Mouse (Mus musculus): Measurements from ENCODE around the gene Pard3b. TPM values are rescaled to one million over a fixed set of nuclear protein-coding genes. Genes with fewer than 3 reads are reported as not detected.

The Pard3b gene
- polyA plus RNA-seq, 1 experiment: 5.6 TPM

- H3K9me3 ChIP-seq: peaks cover 8% of the 10 kb centered on the region; the same call in 1 of the 2 replicates
- no peaks in the 10 kb centered on the region for H3K4me1 ChIP-seq
- H3K36me3 ChIP-seq (replicated peaks; ENCODE audit: low read length): no peaks in the 10 kb centered on the region
- TF ChIP-seq GATA1 (IDR thresholded peaks at IDR 0.05; ENCODE audit: borderline replicate concordance, low read length): no peak
- no peak for TF ChIP-seq FLI1 (IDR thresholded peaks at IDR 0.05; ENCODE audit: low read length)
- H3K27me3 ChIP-seq (replicated peaks): no peaks in the 10 kb centered on the region
- H3K4me3 ChIP-seq (replicated peaks): no peak overlapping the region
Measured at GRCm38 (mm10) chr1:61962571-61962970, 323.9 kb downstream of the Pard3b start.

- Histone ChIP-seq H3K27me3 (replicated peaks) (no peaks in the 10 kb centered on the region), H3K9me3 (no peaks in the 10 kb centered on the region), H3K4me3 (replicated peaks) (no peak overlapping the region), H3K4me1 (no peaks in the 10 kb centered on the region), H3K36me3 (replicated peaks; ENCODE audit: low read length) (no peaks in the 10 kb centered on the region)
- TF ChIP-seq FLI1 (IDR thresholded peaks at IDR 0.05; ENCODE audit: low read length) (no peak), GATA1 (IDR thresholded peaks at IDR 0.05; ENCODE audit: borderline replicate concordance, low read length) (no peak)
Measured at GRCm38 (mm10) chr1:61967124-61967523, 328.5 kb downstream of the Pard3b start.

GRCm38 (mm10) chr1:61967807-61968206 is 329.2 kb downstream of the Pard3b start:
- no peaks in the 10 kb centered on the region for H3K36me3 ChIP-seq (replicated peaks; ENCODE audit: low read length)
- H3K27me3 ChIP-seq (replicated peaks): no peaks in the 10 kb centered on the region
- no peaks in the 10 kb centered on the region for H3K9me3 ChIP-seq
- TF ChIP-seq FLI1 (IDR thresholded peaks at IDR 0.05; ENCODE audit: low read length) (no peak), GATA1 (IDR thresholded peaks at IDR 0.05; ENCODE audit: borderline replicate concordance, low read length) (no peak)
- no peak overlapping the region for H3K4me3 ChIP-seq (replicated peaks)
- no peaks in the 10 kb centered on the region for H3K4me1 ChIP-seq

- no peaks in the 10 kb centered on the region for H3K4me1 ChIP-seq
- TF ChIP-seq FLI1 (IDR thresholded peaks at IDR 0.05; ENCODE audit: low read length): no peak
- no peak for TF ChIP-seq GATA1 (IDR thresholded peaks at IDR 0.05; ENCODE audit: borderline replicate concordance, low read length)
- no peaks in the 10 kb centered on the region for H3K27me3 ChIP-seq (replicated peaks)
- no peak overlapping the region for H3K4me3 ChIP-seq (replicated peaks)
- H3K36me3 ChIP-seq (replicated peaks; ENCODE audit: low read length): no peaks in the 10 kb centered on the region
- peaks cover 8% of the 10 kb centered on the region; the same call in 1 of the 2 replicates for H3K9me3 ChIP-seq
Measured at GRCm38 (mm10) chr1:61997711-61998110, 359.1 kb downstream of the Pard3b start.

- no peaks in the 10 kb centered on the region for H3K36me3 ChIP-seq (replicated peaks; ENCODE audit: low read length)
- H3K4me3 ChIP-seq (replicated peaks): no peak overlapping the region
- TF ChIP-seq FLI1 (IDR thresholded peaks at IDR 0.05; ENCODE audit: low read length): no peak
- no peaks in the 10 kb centered on the region for H3K4me1 ChIP-seq
- H3K27me3 ChIP-seq (replicated peaks): no peaks in the 10 kb centered on the region
- H3K9me3 ChIP-seq: peaks cover 3% of the 10 kb centered on the region; the same call in 1 of the 2 replicates
Measured at GRCm38 (mm10) chr1:62008811-62009210, 370.2 kb downstream of the Pard3b start.

GRCm38 (mm10) chr1:62011712-62012111 is 373.1 kb downstream of the Pard3b start:
- TF ChIP-seq GATA1 (IDR thresholded peaks at IDR 0.05; ENCODE audit: borderline replicate concordance, low read length) (no peak), FLI1 (IDR thresholded peaks at IDR 0.05; ENCODE audit: low read length) (no peak)
- H3K27me3 ChIP-seq (replicated peaks): no peaks in the 10 kb centered on the region
- no peaks in the 10 kb centered on the region for H3K36me3 ChIP-seq (replicated peaks; ENCODE audit: low read length)
- H3K9me3 ChIP-seq: no peaks in the 10 kb centered on the region
- no peak overlapping the region for H3K4me3 ChIP-seq (replicated peaks)
- H3K4me1 ChIP-seq: no peaks in the 10 kb centered on the region

- TF ChIP-seq FLI1 (IDR thresholded peaks at IDR 0.05; ENCODE audit: low read length) (no peak), GATA1 (IDR thresholded peaks at IDR 0.05; ENCODE audit: borderline replicate concordance, low read length) (no peak)
- Histone ChIP-seq H3K36me3 (replicated peaks; ENCODE audit: low read length) (no peaks in the 10 kb centered on the region), H3K4me3 (replicated peaks) (no peak overlapping the region), H3K9me3 (no peaks in the 10 kb centered on the region), H3K27me3 (replicated peaks) (no peaks in the 10 kb centered on the region), H3K4me1 (no peaks in the 10 kb centered on the region)
Measured at GRCm38 (mm10) chr1:62016536-62017300, 378.1 kb downstream of the Pard3b start.

GRCm38 (mm10) chr1:62018276-62018675 is 379.7 kb downstream of the Pard3b start:
- no peaks in the 10 kb centered on the region for H3K27me3 ChIP-seq (replicated peaks)
- TF ChIP-seq GATA1 (IDR thresholded peaks at IDR 0.05; ENCODE audit: borderline replicate concordance, low read length) (no peak), FLI1 (IDR thresholded peaks at IDR 0.05; ENCODE audit: low read length) (no peak)
- H3K9me3 ChIP-seq: no peaks in the 10 kb centered on the region
- no peak overlapping the region for H3K4me3 ChIP-seq (replicated peaks)
- H3K4me1 ChIP-seq: no peaks in the 10 kb centered on the region
- no peaks in the 10 kb centered on the region for H3K36me3 ChIP-seq (replicated peaks; ENCODE audit: low read length)

- Histone ChIP-seq H3K27me3 (replicated peaks) (no peaks in the 10 kb centered on the region), H3K4me1 (no peaks in the 10 kb centered on the region), H3K36me3 (replicated peaks; ENCODE audit: low read length) (no peaks in the 10 kb centered on the region), H3K9me3 (peaks cover 1% of the 10 kb centered on the region; the same call in 1 of the 2 replicates), H3K4me3 (replicated peaks) (no peak overlapping the region)
- TF ChIP-seq GATA1 (IDR thresholded peaks at IDR 0.05; ENCODE audit: borderline replicate concordance, low read length) (no peak), FLI1 (IDR thresholded peaks at IDR 0.05; ENCODE audit: low read length) (no peak)
Measured at GRCm38 (mm10) chr1:62019743-62020142, 381.1 kb downstream of the Pard3b start.

- Histone ChIP-seq H3K4me1 (no peaks in the 10 kb centered on the region), H3K4me3 (replicated peaks) (no peak overlapping the region), H3K36me3 (replicated peaks; ENCODE audit: low read length) (no peaks in the 10 kb centered on the region), H3K9me3 (0 out of 2 replicates have a peak, but pooled peaks cover 3% of the 10 kb centered on the region), H3K27me3 (replicated peaks) (no peaks in the 10 kb centered on the region)
- TF ChIP-seq GATA1 (IDR thresholded peaks at IDR 0.05; ENCODE audit: borderline replicate concordance, low read length): no peak
- TF ChIP-seq FLI1 (IDR thresholded peaks at IDR 0.05; ENCODE audit: low read length): no peak
Measured at GRCm38 (mm10) chr1:62041718-62042117, 403.1 kb downstream of the Pard3b start.

Measured in megakaryocyte, embryonic 14.5 days (primary cell).